Mouse (Mus musculus) adrenal gland, postnatal 36 days (tissue): ENCODE measurements around the gene Ecel1. TPM values are rescaled to one million over a fixed set of nuclear protein-coding genes. Genes with fewer than 3 reads are reported as not detected.
A peak's percentile ranks its signal among the peaks of the same experiment; 100 is the strongest.

Experiments
- DNase-seq, 2 experiments: peaks; one replicate each; pipeline ENCODE4 v3.0.0; 2021; ENCODE audit warnings: mixed read lengths in 1 of 2
- total RNA-seq, 2 experiments: library from RNA; stranded (reverse); gene quantifications; 2 replicates each; pipeline ENCODE4 v1.2.3; 2021

Ecel1 gene
- total RNA-seq, 2 experiments from 2014 or later = 0.30 to 1.2 TPM

GRCm38 (mm10) chr1:87171312-87171711 lies 15.0 kb upstream of the Ecel1 start:
- DNase-seq = no peak

- no peak for DNase-seq
Observed at GRCm38 (mm10) chr1:87170458-87170857, 14.1 kb upstream of the Ecel1 start.

DNA sequence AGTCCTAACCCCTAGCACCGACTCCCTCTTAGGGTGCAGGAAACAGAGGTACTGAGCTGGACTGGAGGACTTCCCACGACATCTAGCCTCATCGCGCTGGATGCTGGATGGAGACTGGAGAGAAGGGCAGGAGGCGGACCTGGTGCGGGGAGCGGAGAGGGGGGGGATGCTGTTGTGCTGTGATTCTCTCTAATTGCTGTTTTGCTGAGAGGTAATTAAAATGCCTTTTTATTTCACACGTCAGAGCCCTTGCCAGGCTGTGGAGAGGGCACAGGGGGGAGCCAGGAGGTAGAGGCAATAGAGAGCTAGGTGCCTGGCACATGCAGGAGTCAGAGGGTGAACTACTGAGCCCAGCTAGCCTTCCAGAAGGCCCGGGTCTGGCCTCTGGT lies 8.5 kb upstream of the Ecel1 start:
- DNase-seq = no peak

DNA sequence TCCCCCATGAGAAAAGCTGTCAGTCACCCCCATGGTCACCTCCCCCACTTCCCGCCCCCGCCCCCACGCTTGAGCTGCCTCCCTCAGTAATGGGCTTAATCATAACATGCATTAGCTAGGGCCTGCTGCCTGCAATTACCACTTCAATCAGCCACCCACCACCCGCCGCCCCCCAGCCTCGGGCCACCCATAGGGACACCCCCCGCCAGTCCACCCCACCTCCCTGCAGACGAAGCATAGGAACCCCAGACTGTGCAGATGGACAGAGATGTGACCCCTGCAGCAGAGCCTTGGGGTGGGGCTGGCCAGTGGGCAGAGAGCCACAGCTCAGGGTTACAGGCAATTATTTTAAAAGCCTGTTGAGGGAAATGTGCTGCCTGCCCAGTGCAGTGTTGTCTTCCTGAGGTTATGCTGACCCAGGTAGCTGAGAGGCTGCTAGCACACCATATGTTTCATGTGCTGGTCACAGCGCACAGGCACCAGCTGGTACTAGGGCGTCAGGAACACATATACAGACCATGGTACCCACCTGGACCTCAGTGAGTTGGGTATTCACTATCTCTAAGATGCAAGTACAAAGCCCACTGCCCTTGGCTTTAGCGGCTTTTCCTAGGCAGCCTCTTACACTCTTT lies 8.0 kb upstream of the Ecel1 start:
- DNase-seq = no peak

DNA sequence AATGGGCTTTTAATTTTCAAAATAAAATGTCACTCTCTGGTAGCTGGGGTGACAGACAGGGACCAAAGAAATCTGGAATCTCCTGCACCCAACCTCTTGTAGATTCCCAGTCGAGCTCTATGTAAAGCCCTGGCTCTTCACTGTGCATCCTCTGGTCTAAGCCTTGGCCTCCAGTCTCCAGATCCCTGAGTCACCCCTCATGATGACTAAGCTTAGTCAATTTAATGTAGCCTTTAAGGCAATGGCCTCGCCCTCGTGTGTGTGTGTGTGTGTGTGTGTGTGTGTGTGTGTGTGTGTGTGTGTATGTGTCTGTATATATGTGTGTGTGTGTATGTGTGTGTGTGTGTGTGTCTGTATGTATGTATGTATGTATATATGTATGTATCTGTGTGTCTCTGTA lies 3.1 kb upstream of the Ecel1 start:
- peak; percentile 42 to 47 for DNase-seq

DNA sequence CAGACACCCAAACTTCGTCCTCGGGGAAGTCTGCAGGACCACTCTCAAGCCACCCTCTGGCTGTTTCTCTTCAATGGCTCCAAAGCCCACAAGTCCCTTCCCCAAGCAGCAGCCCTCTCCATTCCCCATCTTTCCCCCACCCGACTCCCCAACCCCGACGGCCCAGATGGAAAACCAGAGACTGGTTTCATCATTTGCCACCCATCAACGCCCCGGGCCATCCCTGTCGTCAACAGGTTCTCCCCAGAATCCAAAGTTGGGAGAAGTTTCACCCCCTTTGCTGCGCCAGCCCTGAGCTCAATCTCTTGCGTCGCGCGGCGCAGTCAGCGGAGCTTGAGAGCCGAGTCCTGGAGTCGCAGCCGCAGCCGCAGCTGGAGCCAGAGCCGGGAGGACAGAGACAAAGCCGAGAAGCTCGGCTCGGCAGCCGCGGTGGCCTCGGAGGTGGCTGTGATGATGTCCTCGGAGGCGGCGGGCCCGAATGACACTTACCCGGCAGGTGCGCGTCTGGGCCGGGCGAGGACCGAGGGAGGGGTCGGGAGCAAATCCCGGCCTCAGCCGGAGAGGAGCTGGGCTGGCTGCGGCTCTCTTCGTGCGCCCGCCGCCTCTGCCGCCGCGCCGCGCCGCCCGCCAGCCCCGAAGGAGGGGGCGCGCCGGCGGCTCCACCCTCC lies 656 bp downstream of the Ecel1 start:
- peak; percentile 37 to 38 for DNase-seq

DNA sequence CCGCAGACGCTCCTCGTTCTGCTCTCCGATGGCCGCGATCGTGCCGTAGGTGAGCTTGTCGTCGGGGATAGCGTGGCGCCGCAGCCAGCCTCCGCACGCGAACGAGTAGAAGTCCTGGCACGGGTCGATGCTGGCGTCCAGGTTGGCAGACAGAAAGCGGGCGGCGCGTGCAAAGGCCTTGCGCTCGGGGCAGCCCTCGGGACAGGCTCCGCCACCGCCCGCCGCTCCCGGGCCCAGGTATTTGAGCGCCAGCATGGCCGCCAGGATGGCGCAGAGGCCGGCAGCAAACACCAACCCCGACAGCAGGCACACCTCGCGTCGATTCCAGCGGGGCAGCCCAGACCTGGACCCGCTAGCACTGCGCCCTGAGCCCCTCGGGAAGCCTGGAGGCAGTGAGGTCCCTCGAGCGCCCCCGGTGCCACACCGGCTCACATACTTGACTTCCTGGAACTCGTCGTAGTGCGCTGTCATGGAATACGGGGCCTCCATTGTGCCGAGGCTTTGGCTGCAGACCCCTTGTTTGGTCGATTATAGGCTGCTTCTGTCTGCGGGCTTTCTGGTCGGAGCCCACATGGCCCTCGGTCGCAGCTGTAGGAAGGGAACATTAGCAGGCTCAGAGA lies 1.7 kb downstream of the Ecel1 start:
- no peak for DNase-seq

DNA sequence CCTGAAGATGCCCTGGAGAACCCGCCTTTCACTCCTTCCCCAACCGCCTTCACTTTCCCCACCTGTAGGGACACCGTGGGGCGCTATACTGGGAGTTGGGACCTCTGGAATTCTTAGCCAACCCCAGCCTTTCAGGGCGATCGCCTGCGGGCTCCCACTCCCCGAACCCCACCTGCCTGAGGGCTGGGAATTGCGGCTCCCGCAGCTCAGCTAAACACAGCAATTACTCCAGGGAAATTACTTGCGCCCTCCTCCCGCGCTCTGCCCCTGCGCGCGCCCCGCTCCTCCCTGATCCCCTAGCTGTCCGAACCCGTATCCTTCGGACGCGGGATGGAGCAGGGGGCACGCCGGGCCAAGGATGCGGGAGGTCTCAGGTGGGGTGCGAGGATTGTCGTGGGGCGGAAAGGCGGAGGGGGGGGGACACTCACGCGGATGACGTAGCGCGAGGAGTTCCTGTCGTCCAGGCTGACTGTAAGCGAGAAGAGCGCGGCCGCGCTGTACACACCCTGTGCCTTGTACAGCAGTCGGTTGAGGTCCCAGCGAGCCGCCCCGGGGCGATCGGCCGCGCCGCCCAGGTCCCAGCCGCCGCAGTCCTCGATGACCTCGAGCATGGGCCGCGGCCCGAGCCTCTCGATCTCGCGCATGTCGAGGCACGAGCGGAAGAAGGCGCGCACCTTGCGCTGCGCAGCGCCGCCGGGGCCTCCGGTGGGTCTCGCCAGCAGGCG lies 2.4 kb downstream of the Ecel1 start:
- DNase-seq = no peak

- DNase-seq = no peak
Observed at GRCm38 (mm10) chr1:87151286-87151685, 5.0 kb downstream of the Ecel1 start.

DNA sequence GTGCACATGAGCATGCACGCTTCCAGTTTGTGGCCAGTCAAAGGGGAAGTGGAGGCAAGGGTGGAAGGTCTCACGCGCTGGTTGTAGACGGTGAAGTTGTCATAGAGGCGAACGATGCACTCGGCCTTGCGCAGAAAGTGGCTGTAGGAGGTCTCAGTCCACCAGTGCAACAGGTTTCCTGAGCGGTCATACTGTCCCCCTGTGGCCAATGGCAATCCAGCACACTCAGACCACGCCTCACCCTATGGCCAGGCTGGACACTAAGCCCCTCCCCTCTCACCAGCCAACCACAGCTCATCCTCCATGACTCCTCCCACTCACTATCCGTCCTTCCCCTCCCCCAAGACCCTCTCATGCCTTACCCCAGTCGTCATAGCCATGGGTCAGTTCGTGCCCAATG lies 6.9 kb downstream of the Ecel1 start:
- DNase-seq = no peak

DNA sequence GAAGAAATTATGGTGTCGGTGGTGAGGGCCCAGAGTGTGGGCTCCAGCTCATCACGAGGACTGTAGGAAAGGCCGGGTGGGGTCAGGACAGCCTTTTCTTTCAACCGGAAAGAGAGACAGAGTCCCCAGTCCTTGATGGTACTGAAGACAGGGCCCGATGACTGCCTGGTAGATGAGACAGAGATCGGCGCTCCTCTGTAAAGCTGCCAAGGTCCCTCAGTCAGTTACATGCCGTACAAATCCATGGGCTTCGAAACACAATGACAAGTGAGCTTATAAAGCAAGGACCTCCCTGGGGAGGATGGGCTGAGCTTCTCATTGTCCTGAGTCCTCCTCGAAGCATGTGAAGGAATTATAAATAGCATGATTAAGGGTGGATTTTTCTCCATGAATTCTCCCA lies 13.2 kb downstream of the Ecel1 start:
- DNase-seq = peak; percentile 49 to 70

GRCm38 (mm10) chr1:87142456-87142855 lies 13.9 kb downstream of the Ecel1 start:
- peak; percentile 87 to 91 for DNase-seq

DNA sequence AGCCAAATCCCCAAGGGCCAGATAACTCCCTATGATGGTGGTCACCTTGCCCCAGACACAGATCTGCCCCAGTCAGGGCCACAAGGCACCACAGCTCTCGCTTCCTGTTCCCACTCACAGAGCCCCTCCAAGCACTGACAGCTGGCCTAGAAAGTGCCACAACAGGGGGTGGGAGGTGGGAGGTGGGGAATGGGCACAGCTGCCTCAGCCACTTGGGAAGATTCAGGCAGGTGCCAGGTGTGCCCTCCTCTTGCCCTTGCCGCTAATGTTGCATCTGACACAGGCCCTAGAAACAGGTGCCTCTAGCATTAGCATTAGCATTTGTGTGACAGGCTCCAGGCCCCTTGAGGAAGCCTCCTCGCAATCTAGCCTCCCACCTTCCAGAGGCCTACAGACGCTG lies 14.8 kb downstream of the Ecel1 start:
- no peak for DNase-seq

DNA sequence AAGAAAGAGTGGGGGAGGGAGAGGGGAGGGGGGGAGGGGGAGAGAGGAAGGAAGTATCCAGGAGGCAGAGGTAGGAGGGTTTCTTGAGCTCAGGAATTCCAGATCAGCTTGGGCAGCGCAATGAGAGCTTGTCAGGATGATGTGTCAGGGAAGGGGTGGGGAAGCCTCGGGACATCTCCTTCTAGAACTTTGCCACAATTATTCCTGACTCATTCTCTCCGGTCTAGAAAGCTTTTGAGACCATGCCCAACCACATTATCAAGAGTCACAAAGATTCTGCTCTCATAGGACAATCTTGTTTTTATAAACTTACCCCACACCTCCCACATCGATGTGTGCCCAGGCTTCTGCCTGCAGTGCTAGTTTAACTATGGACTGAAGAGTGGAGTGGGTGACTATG lies 24.5 kb downstream of the Ecel1 start:
- no peak for DNase-seq

GRCm38 (mm10) chr1:87127206-87128030 lies 28.9 kb downstream of the Ecel1 start:
- DNase-seq = peak in 1 of 2 experiments; percentile 31

- DNase-seq = no peak
Observed at GRCm38 (mm10) chr1:87124673-87125072, 31.6 kb downstream of the Ecel1 start, which contains the start of gene Akp3. Gene Akp3 (plus strand): TSS chr1:87124973.

- no peak for DNase-seq
Observed at GRCm38 (mm10) chr1:87114784-87115183, 41.5 kb downstream of the Ecel1 start.

DNA sequence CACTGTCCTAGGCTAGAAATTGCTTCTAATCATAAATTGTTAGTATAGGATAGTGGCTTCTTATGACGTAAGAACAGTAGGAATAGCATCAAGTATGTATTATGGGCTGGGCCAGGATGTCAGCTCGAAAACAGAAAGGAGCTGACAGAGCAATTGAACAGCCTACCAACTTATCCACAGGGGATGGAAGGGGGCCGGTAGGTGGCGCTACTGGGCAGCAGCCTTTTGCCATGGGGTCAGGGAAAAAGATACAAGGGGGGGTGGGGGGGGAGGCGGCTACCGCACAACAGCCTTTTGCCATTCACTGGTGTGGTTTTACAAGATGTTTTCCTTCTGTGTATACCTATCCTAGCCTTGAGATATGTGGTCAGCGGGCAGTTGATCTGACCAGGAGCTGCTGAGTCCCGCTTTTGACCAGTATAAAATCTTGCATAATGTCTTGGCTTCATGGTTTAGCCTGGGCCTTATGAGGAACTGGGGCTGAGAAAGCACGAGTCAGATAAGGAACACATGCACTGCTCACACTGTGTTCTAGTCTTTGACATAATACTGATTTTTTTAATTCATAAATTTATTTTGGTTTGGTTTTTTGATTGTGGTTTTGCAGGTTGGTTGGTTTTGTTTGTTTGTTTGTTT lies 44.5 kb downstream of the Ecel1 start:
- peak; percentile 75 to 78 for DNase-seq

DNA sequence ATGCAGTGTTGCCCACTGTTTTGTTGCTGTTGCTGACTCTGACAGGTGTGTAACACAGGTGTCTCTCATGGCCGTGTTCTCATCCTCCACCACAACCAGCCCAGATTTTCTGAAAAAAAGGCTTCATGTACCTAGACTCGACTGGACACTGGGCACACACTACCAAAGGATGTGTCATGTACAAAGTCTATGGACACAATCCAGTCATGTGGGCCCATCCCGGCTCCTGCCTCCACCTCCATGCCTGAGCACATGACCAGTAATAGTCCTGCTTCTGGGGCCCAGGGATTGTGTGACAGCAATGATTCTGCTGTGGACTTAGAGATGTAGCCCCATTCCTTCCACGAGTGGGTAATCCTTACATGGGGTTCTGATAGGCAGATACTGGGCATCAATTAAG lies 47.8 kb downstream of the Ecel1 start:
- no peak for DNase-seq

DNA sequence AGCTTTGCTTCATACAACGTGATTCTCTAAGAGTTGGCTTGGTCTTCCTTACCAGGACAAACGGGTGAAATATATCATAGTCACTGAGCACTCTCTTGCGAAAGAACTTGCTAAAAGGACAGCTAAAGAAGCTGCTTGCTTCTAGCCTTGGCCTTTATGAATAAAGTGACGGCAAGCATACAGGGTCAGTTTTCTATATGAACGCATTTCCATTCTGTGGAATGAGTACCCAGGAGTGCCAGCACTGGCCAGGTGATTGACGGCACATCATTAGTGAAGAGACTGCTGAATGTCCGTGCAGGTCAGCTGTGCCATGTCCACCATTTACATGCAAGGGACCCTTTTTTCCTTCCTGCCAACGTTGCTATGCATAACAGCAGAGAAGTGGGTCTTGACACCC lies 49.8 kb downstream of the Ecel1 start:
- DNase-seq = peak; percentile 6 to 9

- DNase-seq = no peak
Observed at GRCm38 (mm10) chr1:87103936-87104335, 52.4 kb downstream of the Ecel1 start.

- DNase-seq = no peak
Observed at GRCm38 (mm10) chr1:87102114-87102513, 54.2 kb downstream of the Ecel1 start.
